Mouse (Mus musculus) CH12.LX (cell line): Measurements from ENCODE around the gene AC134908.4. TPM values are rescaled to one million over a fixed set of nuclear protein-coding genes. Genes with fewer than 3 reads are reported as not detected.

Experiments used
- DNase-seq: peaks from one replicate; pipeline ENCODE4 v3.0.0-alpha.2; 2013; ENCODE audit errors: extremely low read depth
- H3K27ac ChIP-seq: 2 replicates; pipeline ENCODE4 v1.5.1; 2012; ENCODE audit warnings: low read depth, mild to moderate bottlenecking, control low read depth, moderate library complexity; ENCODE audit not compliant: insufficient read depth
- H3K27me3 ChIP-seq: replicated peaks from 2 replicates; pipeline ENCODE3; 2012; ENCODE audit warnings: inconsistent platforms
- H3K36me3 ChIP-seq, 2 experiments: replicated peaks in 1 of 2; 2 replicates each; pipeline versions ENCODE3 to v1.6.1; 2012; ENCODE audit warnings: inconsistent platforms in 1 of 2, low read length in 1 of 2, mild to moderate bottlenecking in 1 of 2, mixed read lengths in 1 of 2, moderate library complexity in 1 of 2; ENCODE audit not compliant: control insufficient read depth in 1 of 2, insufficient read depth in 1 of 2
- H3K4me1 ChIP-seq, 2 experiments: 2 replicates each; pipeline ENCODE4 v1.6.1; 2012; ENCODE audit warnings: inconsistent platforms in 1 of 2, moderate library complexity in 1 of 2; ENCODE audit not compliant: insufficient read depth in 2 of 2, control insufficient read depth in 1 of 2
- H3K4me2 ChIP-seq: 2 replicates; pipeline ENCODE4 v1.6.1; 2012; ENCODE audit warnings: low read depth, mild to moderate bottlenecking, control low read depth; ENCODE audit not compliant: poor library complexity, insufficient read depth, severe bottlenecking
- H3K4me3 ChIP-seq, 3 experiments: fragments of 150-350 bp in 1 of 3; sonication (generic) in 1 of 3; replicated peaks in 1 of 3; 2 replicates each; pipeline versions ENCODE3 to v1.5.1; 2011 to 2012; ENCODE audit warnings: low read depth in 2 of 3, low read length in 2 of 3, mild to moderate bottlenecking in 2 of 3, moderate library complexity in 2 of 3, control low read depth in 1 of 3, improper control_type of control experiment in 1 of 3, inconsistent platforms in 1 of 3, mixed read lengths in 1 of 3; ENCODE audit not compliant: poor library complexity in 1 of 3
- H3K79me2 ChIP-seq: replicated peaks from 2 replicates; pipeline ENCODE4 v1.6.1; 2012; ENCODE audit warnings: mild to moderate bottlenecking, moderate library complexity; ENCODE audit not compliant: control insufficient read depth, poor library complexity, insufficient read depth, severe bottlenecking; ENCODE audit errors: extremely low read depth
- H3K9ac ChIP-seq: 2 replicates; pipeline ENCODE4 v1.6.1; 2012; ENCODE audit warnings: low read depth, mild to moderate bottlenecking, control low read depth, moderate library complexity; ENCODE audit not compliant: insufficient read depth
- H3K9me3 ChIP-seq: replicated peaks from 2 replicates; pipeline ENCODE3; 2012; ENCODE audit warnings: low read length, inconsistent platforms, mixed read lengths
- CHD1 ChIP-seq: IDR thresholded peaks from 2 replicates; pipeline ENCODE4 v1.6.1; 2012; ENCODE audit warnings: low read depth, low read length, improper control_type of control experiment, inconsistent platforms
- CHD2 ChIP-seq: IDR thresholded peaks from 2 replicates; pipeline ENCODE4 v1.6.1; 2011; ENCODE audit warnings: low read length, improper control_type of control experiment
- CTCF ChIP-seq, 2 experiments: IDR thresholded peaks in 1 of 2; conservative IDR thresholded peaks in 1 of 2; 2 replicates each; pipeline ENCODE4 v1.5.1; 2011 to 2012; ENCODE audit warnings: low read depth in 2 of 2, low read length in 2 of 2, improper control_type of control experiment in 1 of 2, inconsistent platforms in 1 of 2, mild to moderate bottlenecking in 1 of 2, moderate library complexity in 1 of 2
- ELF1 ChIP-seq: IDR thresholded peaks from 2 replicates; pipeline ENCODE4 v1.6.1; 2014; ENCODE audit warnings: low read depth, mild to moderate bottlenecking, inconsistent platforms, low read length, improper control_type of control experiment
- ETS1 ChIP-seq: conservative IDR thresholded peaks from 2 replicates; pipeline ENCODE4 v1.6.1; 2012; ENCODE audit warnings: low read depth, mild to moderate bottlenecking, inconsistent platforms, low read length, improper control_type of control experiment, moderate library complexity
- HCFC1 ChIP-seq: IDR thresholded peaks from 2 replicates; pipeline ENCODE4 v1.6.1; 2012; ENCODE audit warnings: low read depth, mild to moderate bottlenecking, inconsistent platforms, low read length, improper control_type of control experiment
- MEF2A ChIP-seq: IDR thresholded peaks from 2 replicates; pipeline ENCODE4 v1.6.1; 2014; ENCODE audit warnings: low read depth, mild to moderate bottlenecking, inconsistent platforms, low read length, improper control_type of control experiment, borderline replicate concordance
- NELFE ChIP-seq: IDR thresholded peaks from 2 replicates; pipeline ENCODE4 v1.6.1; 2011; ENCODE audit warnings: low read depth, low read length, improper control_type of control experiment
- NRF1 ChIP-seq: IDR thresholded peaks from 2 replicates; pipeline ENCODE4 v1.6.1; 2014; ENCODE audit warnings: low read depth, mild to moderate bottlenecking, inconsistent platforms, low read length, improper control_type of control experiment, moderate library complexity
- POLR2A ChIP-seq: IDR thresholded peaks from 2 replicates; pipeline ENCODE4 v1.6.1; 2011; ENCODE audit warnings: low read depth, mild to moderate bottlenecking, improper control_type of control experiment, low read length
- SIN3A ChIP-seq: IDR thresholded peaks from 2 replicates; pipeline ENCODE4 v1.6.1; 2012; ENCODE audit warnings: low read length, improper control_type of control experiment, inconsistent platforms
- TBP ChIP-seq: conservative IDR thresholded peaks from 2 replicates; pipeline ENCODE4 v1.6.1; 2011; ENCODE audit warnings: low read depth, low read length, improper control_type of control experiment
- UBTF ChIP-seq: IDR thresholded peaks from 2 replicates; pipeline ENCODE4 v1.6.1; 2012; ENCODE audit warnings: low read depth, mild to moderate bottlenecking, inconsistent platforms, low read length, improper control_type of control experiment, moderate library complexity
- USF1 ChIP-seq: IDR thresholded peaks from 2 replicates; pipeline ENCODE4 v1.6.1; 2014; ENCODE audit warnings: low read depth, mild to moderate bottlenecking, inconsistent platforms, low read length, improper control_type of control experiment
- ZNF384 ChIP-seq: IDR thresholded peaks from 2 replicates; pipeline ENCODE4 v1.6.1; 2012; ENCODE audit warnings: low read depth, low read length, improper control_type of control experiment, inconsistent platforms
- dilution Hi-C: fragments of 300-500 bp; cut with MboI; formaldehyde crosslinking; loops from 2 replicates; pipeline ENCODE4 v1.14.3; 2020; ENCODE audit warnings: low sequenced_read_pairs; ENCODE audit not compliant: extremely low pct_unique_long_range_greater_than_20kb, extremely low pct_ligation_motif_present
- in situ Hi-C: fragments of 300-500 bp; cut with MboI; formaldehyde crosslinking; loops from 3 replicates; pipeline ENCODE4 v1.14.3; 2019; ENCODE audit warnings: low sequenced_read_pairs, low pct_ligation_motif_present, low pct_unique_long_range_greater_than_20kb, mixed read lengths
- polyA plus RNA-seq: library from polyadenylated mRNA; unstranded; fragments of >175 nt; gene quantifications from 2 replicates; pipeline ENCODE4 v1.2.1, GENCODE M21; 2012; ENCODE audit warnings: low read depth; ENCODE audit not compliant: insufficient read length
- total RNA-seq, 2 experiments: library from RNA; depleted of rRNA; stranded (reverse); fragments of 300-350 nt in 1 of 2; fragments of >200 nt in 1 of 2; gene quantifications; 2 replicates each; pipeline ENCODE4 v1.2.3; 2012 to 2014

Gene AC134908.4
- total and polyA plus RNA-seq, 3 experiments, result not detected

- peaks cover 62 to 83% of the 10 kb centered on the region in 2 experiments for H3K36me3 ChIP-seq
- H3K4me1 ChIP-seq, result peaks cover 12 to 15% of the 10 kb centered on the region in 2 experiments
- dilution Hi-C loops, result no loop called here
Measured at GRCm38 (mm10) chr17:25842509-25842908, 47.0 kb upstream of the AC134908.4 start.

GRCm38 (mm10) chr17:25841117-25841880 is 45.8 kb upstream of the AC134908.4 start, which contains the start of gene Gm20683:
Gm20683 (minus strand) TSS chr17:25841763.
- Histone ChIP-seq H3K9me3 (no peaks in the 10 kb centered on the region), H3K4me2 (no peak within 1 kb of the TSS), H3K9ac (no peak within 1 kb of the TSS), H3K27ac (no peak within 1 kb of the TSS), H3K4me3 (no peak within 1 kb of the TSS), H3K4me1 (peaks cover 12 to 15% of the 10 kb centered on the region in 2 experiments), H3K79me2 (peaks cover 14% of the 10 kb centered on the region), H3K36me3 (peaks cover 69 to 83% of the 10 kb centered on the region in 2 experiments), H3K27me3 (no peaks in the 10 kb centered on the region)
- no peak for TF ChIP-seq SIN3A
- no peak for TF ChIP-seq POLR2A
- no peak for TF ChIP-seq CHD2
- TF ChIP-seq UBTF, result no peak
- TF ChIP-seq CHD1, result no peak
- TF ChIP-seq NRF1, result no peak
- no peak for TF ChIP-seq NELFE
- TF ChIP-seq TBP, result no peak
- no peak for TF ChIP-seq ETS1
- TF ChIP-seq HCFC1, result no peak
- TF ChIP-seq MEF2A, result no peak
- no peak for DNase-seq
- in situ Hi-C loops, result no loop called here
- dilution Hi-C loops, result no loop called here

More at GRCm38 (mm10) chr17:25842509-25842908, 47.0 kb upstream of the AC134908.4 start:
- H3K79me2 ChIP-seq, result peaks cover 14% of the 10 kb centered on the region
- TF ChIP-seq USF1 (no peak), ZNF384 (0 out of 2 replicates have a peak, but pooled peaks have one; percentile 19), CTCF (conservative IDR thresholded peaks at IDR 0.05 in 1 of 2, IDR thresholded peaks at IDR 0.05 in 1 of 2; ENCODE audit: low read depth in 2 of 2, low read length in 2 of 2) (no peak), TBP (peak; percentile 88), ELF1 (0 out of 2 replicates have a peak, but pooled peaks have one; percentile 30)
- no peak overlapping the region for H3K27ac ChIP-seq
- in situ Hi-C loops, result no loop called here
- H3K4me3 ChIP-seq, result no peak overlapping the region
- no peaks in the 10 kb centered on the region for H3K9me3 ChIP-seq
- no peak for DNase-seq
- H3K4me2 ChIP-seq, result no peak overlapping the region
- H3K27me3 ChIP-seq, result no peaks in the 10 kb centered on the region
- H3K9ac ChIP-seq, result no peak overlapping the region
